Mouse (Mus musculus): ENCODE measurements around the gene Gm45713.

- TF ChIP-seq EP300 (IDR thresholded peaks at IDR 0.05; ENCODE audit: insufficient read depth, low read depth, low read length) = no peak
- no peak for TF ChIP-seq CTCF (IDR thresholded peaks at IDR 0.05)
Measured at GRCm38 (mm10) chr7:45111940-45112339, 24.1 kb downstream of the Gm45713 start.
